Mouse (Mus musculus): ENCODE measurements around the gene Ctu2.

The Ctu2 gene

GRCm38 (mm10) chr8:122475580-122476320 is at the start of gene Ctu2, which contains the start of gene Rnf166:
Gene Ctu2 (plus strand): TSS chr8:122476143.
Gene Rnf166 (minus strand): TSS chr8:122476064.
- no peak for TF ChIP-seq POU5F1 (IDR thresholded peaks at IDR 0.05; ENCODE audit: borderline replicate concordance, low read length)
- TF ChIP-seq NANOG (IDR thresholded peaks at IDR 0.05; ENCODE audit: borderline replicate concordance, low read length), result no peak
- TF ChIP-seq CTCF (conservative IDR thresholded peaks at IDR 0.05; ENCODE audit: low read length), result no peak
- Histone ChIP-seq H3K4me1 (replicated peaks; ENCODE audit: low read depth, low read length) (peaks cover 40% of the 10 kb centered on the region), H3K36me3 (ENCODE audit: insufficient read depth, low read length) (peaks cover 68% of the 10 kb centered on the region), H3K27me3 (ENCODE audit: insufficient read depth, low read length) (no peaks in the 10 kb centered on the region), H3K9me3 (ENCODE audit: low read length) (peaks cover 5% of the 10 kb centered on the region; the same call in 1 of the 2 replicates), H3K4me3 (replicated peaks; ENCODE audit: low read length) (peak within 1 kb of the TSS; percentile 98)

- Histone ChIP-seq H3K4me3 (replicated peaks; ENCODE audit: low read length) (no peak overlapping the region), H3K9me3 (ENCODE audit: low read length) (no peaks in the 10 kb centered on the region), H3K27me3 (ENCODE audit: insufficient read depth, low read length) (peaks cover 11% of the 10 kb centered on the region; the same call in 1 of the 2 replicates), H3K4me1 (replicated peaks; ENCODE audit: low read depth, low read length) (peaks cover 66% of the 10 kb centered on the region), H3K36me3 (ENCODE audit: insufficient read depth, low read length) (no peaks in the 10 kb centered on the region)
- TF ChIP-seq POU5F1 (IDR thresholded peaks at IDR 0.05; ENCODE audit: borderline replicate concordance, low read length) (no peak), NANOG (IDR thresholded peaks at IDR 0.05; ENCODE audit: borderline replicate concordance, low read length) (no peak), CTCF (conservative IDR thresholded peaks at IDR 0.05; ENCODE audit: low read length) (no peak)
Measured at GRCm38 (mm10) chr8:122426145-122426544, 49.8 kb upstream of the Ctu2 start.

- Histone ChIP-seq H3K27me3 (ENCODE audit: insufficient read depth, low read length) (peaks cover 20% of the 10 kb centered on the region; the same call in 1 of the 2 replicates), H3K36me3 (ENCODE audit: insufficient read depth, low read length) (no peaks in the 10 kb centered on the region), H3K9me3 (ENCODE audit: low read length) (no peaks in the 10 kb centered on the region), H3K4me1 (replicated peaks; ENCODE audit: low read depth, low read length) (peaks cover 68% of the 10 kb centered on the region), H3K4me3 (replicated peaks; ENCODE audit: low read length) (no peak overlapping the region)
- no peak for TF ChIP-seq NANOG (IDR thresholded peaks at IDR 0.05; ENCODE audit: borderline replicate concordance, low read length)
- no peak for TF ChIP-seq POU5F1 (IDR thresholded peaks at IDR 0.05; ENCODE audit: borderline replicate concordance, low read length)
- no peak for TF ChIP-seq CTCF (conservative IDR thresholded peaks at IDR 0.05; ENCODE audit: low read length)
Measured at GRCm38 (mm10) chr8:122427607-122428006, 48.3 kb upstream of the Ctu2 start.

- H3K27me3 ChIP-seq (ENCODE audit: insufficient read depth, low read length), result peaks cover 20% of the 10 kb centered on the region; the same call in 1 of the 2 replicates
- no peaks in the 10 kb centered on the region for H3K9me3 ChIP-seq (ENCODE audit: low read length)
- H3K36me3 ChIP-seq (ENCODE audit: insufficient read depth, low read length), result peaks cover 3% of the 10 kb centered on the region
- H3K4me3 ChIP-seq (replicated peaks; ENCODE audit: low read length), result no peak overlapping the region
- TF ChIP-seq CTCF (conservative IDR thresholded peaks at IDR 0.05; ENCODE audit: low read length), result no peak
- TF ChIP-seq POU5F1 (IDR thresholded peaks at IDR 0.05; ENCODE audit: borderline replicate concordance, low read length), result no peak
- no peak for TF ChIP-seq NANOG (IDR thresholded peaks at IDR 0.05; ENCODE audit: borderline replicate concordance, low read length)
- peaks cover 69% of the 10 kb centered on the region for H3K4me1 ChIP-seq (replicated peaks; ENCODE audit: low read depth, low read length)
Measured at GRCm38 (mm10) chr8:122428163-122428562, 47.8 kb upstream of the Ctu2 start.

- TF ChIP-seq POU5F1 (IDR thresholded peaks at IDR 0.05; ENCODE audit: borderline replicate concordance, low read length), result no peak
- no peak for TF ChIP-seq CTCF (conservative IDR thresholded peaks at IDR 0.05; ENCODE audit: low read length)
- no peak for TF ChIP-seq NANOG (IDR thresholded peaks at IDR 0.05; ENCODE audit: borderline replicate concordance, low read length)
- peaks cover 20% of the 10 kb centered on the region; the same call in 1 of the 2 replicates for H3K27me3 ChIP-seq (ENCODE audit: insufficient read depth, low read length)
- no peak overlapping the region for H3K4me3 ChIP-seq (replicated peaks; ENCODE audit: low read length)
- H3K9me3 ChIP-seq (ENCODE audit: low read length), result no peaks in the 10 kb centered on the region
- peaks cover 22% of the 10 kb centered on the region for H3K36me3 ChIP-seq (ENCODE audit: insufficient read depth, low read length)
- H3K4me1 ChIP-seq (replicated peaks; ENCODE audit: low read depth, low read length), result peaks cover 70% of the 10 kb centered on the region
Measured at GRCm38 (mm10) chr8:122430058-122430636, 45.8 kb upstream of the Ctu2 start.

- H3K9me3 ChIP-seq (ENCODE audit: low read length), result no peaks in the 10 kb centered on the region
- no peak overlapping the region for H3K4me3 ChIP-seq (replicated peaks; ENCODE audit: low read length)
- TF ChIP-seq POU5F1 (IDR thresholded peaks at IDR 0.05; ENCODE audit: borderline replicate concordance, low read length), result no peak
- no peak for TF ChIP-seq CTCF (conservative IDR thresholded peaks at IDR 0.05; ENCODE audit: low read length)
- TF ChIP-seq NANOG (IDR thresholded peaks at IDR 0.05; ENCODE audit: borderline replicate concordance, low read length), result no peak
- peaks cover 27% of the 10 kb centered on the region for H3K36me3 ChIP-seq (ENCODE audit: insufficient read depth, low read length)
- H3K27me3 ChIP-seq (ENCODE audit: insufficient read depth, low read length), result peaks cover 20% of the 10 kb centered on the region; the same call in 1 of the 2 replicates
- H3K4me1 ChIP-seq (replicated peaks; ENCODE audit: low read depth, low read length), result peaks cover 72% of the 10 kb centered on the region
Measured at GRCm38 (mm10) chr8:122430646-122431045, 45.3 kb upstream of the Ctu2 start.

GRCm38 (mm10) chr8:122431694-122432442 is 44.1 kb upstream of the Ctu2 start:
- Histone ChIP-seq H3K9me3 (ENCODE audit: low read length) (no peaks in the 10 kb centered on the region), H3K4me3 (replicated peaks; ENCODE audit: low read length) (peak overlapping the region; percentile 81), H3K27me3 (ENCODE audit: insufficient read depth, low read length) (peaks cover 20% of the 10 kb centered on the region; the same call in 1 of the 2 replicates), H3K4me1 (replicated peaks; ENCODE audit: low read depth, low read length) (peaks cover 80% of the 10 kb centered on the region), H3K36me3 (ENCODE audit: insufficient read depth, low read length) (peaks cover 39% of the 10 kb centered on the region)
- TF ChIP-seq NANOG (IDR thresholded peaks at IDR 0.05; ENCODE audit: borderline replicate concordance, low read length) (no peak), POU5F1 (IDR thresholded peaks at IDR 0.05; ENCODE audit: borderline replicate concordance, low read length) (no peak), CTCF (conservative IDR thresholded peaks at IDR 0.05; ENCODE audit: low read length) (no peak)
